Mouse (Mus musculus) heart, adult 2 months (tissue): ENCODE results near the gene Kmt5b. TPM values are rescaled to one million over a fixed set of nuclear protein-coding genes. Genes with fewer than 3 reads are reported as not detected.
A peak's percentile ranks its signal among the peaks of the same experiment; 100 is the strongest.

Experiments
- DNase-seq, 2 experiments: peaks; one replicate each; pipeline ENCODE4 v3.0.0; 2021
- H3K27ac ChIP-seq: fragments of 200-600 bp; 2 replicates; pipeline ENCODE4 v1.8.1; 2022
- H3K27me3 ChIP-seq: fragments of 200-500 bp; 2 replicates; pipeline ENCODE4 v1.6.1; 2012; ENCODE audit warnings: mild to moderate bottlenecking, low read length, inconsistent platforms, mixed read lengths; ENCODE audit not compliant: control insufficient read depth, insufficient read depth
- H3K36me3 ChIP-seq: fragments of 200-500 bp; 2 replicates; pipeline ENCODE4 v1.6.1; 2012; ENCODE audit warnings: low read length, inconsistent platforms; ENCODE audit not compliant: control insufficient read depth, insufficient read depth
- H3K4me1 ChIP-seq: fragments of 200-500 bp; 2 replicates; pipeline ENCODE4 v1.6.1; 2011; ENCODE audit warnings: low read length; ENCODE audit not compliant: control insufficient read depth, insufficient read depth
- H3K4me3 ChIP-seq: fragments of 200-600 bp; 2 replicates; pipeline ENCODE4 v1.8.1; 2022
- H3K79me2 ChIP-seq: fragments of 200-500 bp; replicated peaks from 2 replicates; pipeline ENCODE4 v1.6.1; 2012; ENCODE audit warnings: mild to moderate bottlenecking, inconsistent platforms, low read length, moderate library complexity, mixed read lengths; ENCODE audit not compliant: control insufficient read depth, insufficient read depth
- H3K9ac ChIP-seq: fragments of 200-500 bp; 2 replicates; pipeline ENCODE4 v1.6.1; 2012; ENCODE audit warnings: low read depth, mild to moderate bottlenecking, control low read depth, inconsistent platforms, low read length, mixed read lengths
- CTCF ChIP-seq: fragments of 200-600 bp; IDR thresholded peaks from 2 replicates; pipeline ENCODE4 v1.8.1; 2022; ENCODE audit warnings: antibody characterized with exemption, mild to moderate bottlenecking, moderate library complexity
- EP300 ChIP-seq: fragments of 200-500 bp; IDR thresholded peaks from 2 replicates; pipeline ENCODE4 v1.6.1; 2011; ENCODE audit warnings: low read depth, low read length, control low read depth; ENCODE audit not compliant: insufficient read depth
- POLR2A ChIP-seq: fragments of 200-500 bp; IDR thresholded peaks from 2 replicates; pipeline ENCODE4 v1.6.1; 2011; ENCODE audit warnings: mild to moderate bottlenecking, low read depth, low read length, control low read depth; ENCODE audit not compliant: insufficient read depth
- WGBS: fragments of 180-500 bp; shearing (Covaris S2); methylation state at CpG from one replicate; pipeline ENCODE4 v1.1.7; 2018; 5-methylcytosine and 5-hydroxymethylcytosine counted together
- intact Hi-C: fragments of 180-260 bp; cut with DNase I; formaldehyde crosslinking; loops from one replicate; pipeline ENCODE4 v1.15.1; 2025
- polyA plus RNA-seq: library from polyadenylated mRNA; depleted of rRNA; stranded (reverse); fragments of >200 nt; gene quantifications from 2 replicates; pipeline ENCODE4 v1.2.3, GENCODE M21; 2012
- total RNA-seq, 2 experiments: library from RNA; stranded (reverse); gene quantifications; 2 replicates each; pipeline ENCODE4 v1.2.3; 2021

Gene Kmt5b
- total and polyA plus RNA-seq, 3 experiments = 9.3 to 30.6 (median 27.9) TPM

DNA sequence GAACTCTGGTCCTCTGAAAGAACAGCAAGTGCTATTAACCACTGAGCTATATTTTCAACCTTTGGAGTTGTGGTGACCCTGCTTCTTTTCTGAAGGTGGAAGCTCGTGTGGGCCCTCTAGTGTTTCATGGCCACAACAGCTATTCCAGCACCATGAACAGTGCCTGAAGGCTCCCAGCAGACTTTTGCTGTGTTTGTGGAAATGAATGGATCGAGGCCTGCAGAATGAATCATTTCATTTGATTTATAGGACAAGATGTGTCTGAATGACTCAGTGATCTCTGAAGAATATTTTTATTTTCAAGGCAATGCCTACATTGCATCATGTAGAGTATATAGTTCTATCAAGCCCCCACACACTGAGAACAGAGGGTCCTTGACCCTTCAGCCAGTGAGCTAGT, 6.9 kb downstream of the Kmt5b start:
- no peaks in the 10 kb centered on the region for H3K27me3 ChIP-seq
- no peak overlapping the region for H3K27ac ChIP-seq
- H3K79me2 ChIP-seq = peaks cover 11% of the 10 kb centered on the region
- peaks cover 9% of the 10 kb centered on the region for H3K4me1 ChIP-seq
- H3K4me3 ChIP-seq = no peak overlapping the region
- intact Hi-C loops = no loop called here
- no peak overlapping the region for H3K9ac ChIP-seq
- peaks cover 6% of the 10 kb centered on the region for H3K36me3 ChIP-seq
- no peak for DNase-seq
- 52% methylated on average over 2 of the region's 2 CpGs for WGBS
- TF ChIP-seq CTCF (peak; percentile 57), POLR2A (no peak)

- Histone ChIP-seq H3K4me3 (no peak overlapping the region), H3K9ac (no peak overlapping the region), H3K36me3 (peaks cover 10% of the 10 kb centered on the region), H3K4me1 (peaks cover 4% of the 10 kb centered on the region), H3K27ac (no peak overlapping the region), H3K27me3 (no peaks in the 10 kb centered on the region), H3K79me2 (peaks cover 14% of the 10 kb centered on the region)
- intact Hi-C loops = no loop called here
- no peak for DNase-seq
- no peak for TF ChIP-seq POLR2A
- WGBS = 77% methylated on average over 8 of the region's 8 CpGs
Observed at GRCm38 (mm10) chr19:3778713-3779112, 11.5 kb downstream of the Kmt5b start.

DNA sequence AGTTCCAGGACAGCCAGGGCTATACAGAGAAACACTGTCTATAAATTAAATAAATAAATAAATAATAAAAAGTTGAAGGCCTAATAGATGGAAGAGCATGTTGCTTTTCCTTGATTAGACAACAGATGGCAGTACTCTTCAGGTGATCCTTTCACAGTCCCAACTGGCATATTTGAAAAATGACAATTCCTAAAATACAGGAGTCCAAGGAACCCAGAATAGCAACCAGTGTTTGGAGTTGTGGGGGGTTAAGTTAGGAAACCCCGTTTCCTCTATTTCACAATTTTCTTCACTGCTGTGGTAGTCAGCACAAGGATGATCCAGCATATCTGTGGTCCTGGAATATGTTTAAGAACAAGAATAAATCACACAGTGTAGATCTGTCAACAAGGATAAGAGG, 22.9 kb downstream of the Kmt5b start:
- Histone ChIP-seq H3K27ac (no peak overlapping the region), H3K27me3 (no peaks in the 10 kb centered on the region), H3K36me3 (no peaks in the 10 kb centered on the region; the same call in none of the 2 replicates), H3K4me3 (no peak overlapping the region), H3K4me1 (no peaks in the 10 kb centered on the region), H3K9ac (no peak overlapping the region), H3K79me2 (peaks cover 2% of the 10 kb centered on the region)
- intact Hi-C loops = loop anchor here (5.0 kb wide), 1 partner anchor 192 kb away; no protein-coding TSS in a partner anchor
- no peak for DNase-seq
- TF ChIP-seq CTCF = peak; percentile 63
- no peak for TF ChIP-seq EP300
- TF ChIP-seq POLR2A = no peak
- 82% methylated on average over 1 of the region's 1 CpGs for WGBS

GRCm38 (mm10) chr19:3805526-3805925, 38.3 kb downstream of the Kmt5b start:
- intact Hi-C loops = no loop called here
- Histone ChIP-seq H3K79me2 (no peaks in the 10 kb centered on the region), H3K4me3 (no peak overlapping the region), H3K27me3 (no peaks in the 10 kb centered on the region), H3K36me3 (peaks cover 4% of the 10 kb centered on the region; the same call in 1 of the 2 replicates), H3K27ac (no peak overlapping the region), H3K4me1 (no peaks in the 10 kb centered on the region), H3K9ac (no peak overlapping the region)
- WGBS = 85% methylated on average over 7 of the region's 7 CpGs
- DNase-seq = no peak
- TF ChIP-seq POLR2A (no peak), CTCF (no peak)

DNA sequence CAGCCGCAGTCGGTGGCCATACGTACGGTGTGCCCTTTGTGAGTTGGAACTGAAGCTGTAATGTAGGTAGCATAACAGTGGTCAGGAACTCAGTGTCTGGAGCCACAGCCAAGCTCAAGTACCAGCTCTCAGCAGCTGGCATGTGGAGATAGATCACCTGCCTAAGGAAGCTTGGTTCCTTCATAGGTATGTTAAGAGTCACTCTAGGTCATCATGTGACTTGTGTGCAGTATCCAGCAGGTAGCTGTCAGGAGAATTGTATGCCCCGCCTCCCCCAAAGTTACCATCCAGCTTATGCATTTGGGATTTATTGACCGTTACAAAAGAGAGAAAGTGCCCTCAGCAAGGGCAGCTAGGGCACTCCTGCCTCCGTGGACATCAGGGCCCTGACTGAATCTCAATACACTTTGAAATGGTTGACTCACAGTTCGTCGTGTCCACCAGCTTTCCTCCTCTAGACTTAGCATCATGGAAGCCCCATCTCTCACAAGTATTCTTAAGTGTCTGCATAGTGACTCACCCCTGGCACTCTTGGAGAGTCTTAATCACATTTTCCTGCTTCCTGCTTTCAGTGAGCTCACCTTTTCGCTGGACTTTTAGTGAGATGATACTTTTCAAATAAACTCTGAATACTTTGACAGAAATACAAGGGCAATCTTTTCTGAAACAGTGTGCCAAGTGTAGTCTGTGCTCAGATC, 43.5 kb downstream of the Kmt5b start:
- Histone ChIP-seq H3K36me3 (peaks cover 4% of the 10 kb centered on the region), H3K27ac (no peak overlapping the region), H3K9ac (no peak overlapping the region), H3K4me3 (no peak overlapping the region), H3K79me2 (no peaks in the 10 kb centered on the region), H3K4me1 (no peaks in the 10 kb centered on the region; the same call in 1 of the 2 replicates), H3K27me3 (no peaks in the 10 kb centered on the region)
- WGBS = 86% methylated on average over 10 of the region's 10 CpGs
- no peak for TF ChIP-seq CTCF
- no peak for TF ChIP-seq POLR2A
- no peak for TF ChIP-seq EP300
- intact Hi-C loops = no loop called here
- DNase-seq = no peak

DNA sequence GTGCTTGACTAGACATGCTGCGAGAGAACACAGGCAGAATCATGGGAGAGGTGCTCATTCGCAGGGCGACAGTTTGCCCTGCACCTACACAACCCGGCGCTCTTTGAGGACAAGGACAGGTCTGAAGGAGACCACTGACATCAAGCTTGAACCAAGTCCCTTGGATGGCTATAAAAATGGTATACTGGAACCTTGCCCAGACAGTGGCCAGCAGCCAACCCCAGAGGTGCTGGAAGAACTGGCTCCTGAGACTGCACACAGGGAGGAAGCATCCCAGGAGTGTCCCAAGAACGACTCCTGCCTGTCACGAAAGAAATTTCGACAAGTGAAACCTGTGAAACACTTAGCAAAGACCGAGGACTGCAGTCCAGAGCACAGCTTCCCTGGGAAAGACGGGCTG, 47.2 kb downstream of the Kmt5b start:
- Histone ChIP-seq H3K36me3 (peaks cover 4% of the 10 kb centered on the region), H3K4me1 (no peaks in the 10 kb centered on the region; the same call in 1 of the 2 replicates), H3K27me3 (no peaks in the 10 kb centered on the region), H3K27ac (no peak overlapping the region), H3K4me3 (no peak overlapping the region), H3K9ac (no peak overlapping the region), H3K79me2 (no peaks in the 10 kb centered on the region)
- TF ChIP-seq CTCF (no peak), POLR2A (no peak), EP300 (no peak)
- intact Hi-C loops = no loop called here
- peak; percentile 67 to 72 for DNase-seq
- WGBS = 60% methylated on average over 10 of the region's 10 CpGs
